Mouse (Mus musculus) embryonic facial prominence, embryonic 15.5 days (tissue): Measurements from ENCODE around the gene Dynll2. TPM values are rescaled to one million over a fixed set of nuclear protein-coding genes. Genes with fewer than 3 reads are reported as not detected.
A peak's percentile ranks its signal among the peaks of the same experiment; 100 is the strongest.

Experiments used
- ATAC-seq: fragments of 200-750 bp; cut with Nextera tagmentation; 2 replicates; pipeline ENCODE4 v1.8.0; 2017; ENCODE audit warnings: low read depth, moderate TSS enrichment; ENCODE audit not compliant: insufficient number of reproducible peaks, low FRiP score, low TSS enrichment
- H3K27ac ChIP-seq: fragments of 300-500 bp; sonication (generic); replicated peaks from 2 replicates; pipeline ENCODE4 v1.5.1; 2015; ENCODE audit warnings: mild to moderate bottlenecking, inconsistent platforms
- H3K27me3 ChIP-seq: fragments of 300-500 bp; sonication (generic); 2 replicates; pipeline ENCODE4 v1.6.1; 2015; ENCODE audit warnings: inconsistent platforms
- H3K36me3 ChIP-seq: fragments of 300-500 bp; sonication (generic); 2 replicates; pipeline ENCODE4 v1.6.1; 2015; ENCODE audit warnings: mild to moderate bottlenecking, inconsistent platforms
- H3K4me1 ChIP-seq: fragments of 300-500 bp; sonication (generic); 2 replicates; pipeline ENCODE4 v1.6.1; 2015; ENCODE audit warnings: inconsistent platforms
- H3K4me2 ChIP-seq: fragments of 300-500 bp; sonication (generic); replicated peaks from 2 replicates; pipeline ENCODE4 v1.6.1; 2015; ENCODE audit warnings: mild to moderate bottlenecking, inconsistent platforms
- H3K4me3 ChIP-seq: fragments of 300-500 bp; sonication (generic); replicated peaks from 2 replicates; pipeline ENCODE4 v1.5.1; 2015; ENCODE audit warnings: mild to moderate bottlenecking, inconsistent platforms
- H3K9ac ChIP-seq: fragments of 300-500 bp; sonication (generic); 2 replicates; pipeline ENCODE4 v1.6.1; 2015; ENCODE audit warnings: inconsistent platforms
- H3K9me3 ChIP-seq: fragments of 300-500 bp; sonication (generic); replicated peaks from 2 replicates; pipeline ENCODE4 v1.6.1; 2016; ENCODE audit warnings: inconsistent platforms
- WGBS: fragments of 180-500 bp; shearing (Covaris S2); methylation state at CpG from one replicate; pipeline ENCODE4 v1.1.7; 2015; 5-methylcytosine and 5-hydroxymethylcytosine counted together
- polyA plus RNA-seq: library from polyadenylated mRNA; unstranded; fragments of >200 nt; fragmentation: Nextera tagmentation; extraction: Ambion mirVana; gene quantifications from 2 replicates; pipeline ENCODE4 v1.2.1, GENCODE M21; 2015

The Dynll2 gene
- polyA plus RNA-seq, 1 experiment from 2014 or later = 22.4 TPM

DNA sequence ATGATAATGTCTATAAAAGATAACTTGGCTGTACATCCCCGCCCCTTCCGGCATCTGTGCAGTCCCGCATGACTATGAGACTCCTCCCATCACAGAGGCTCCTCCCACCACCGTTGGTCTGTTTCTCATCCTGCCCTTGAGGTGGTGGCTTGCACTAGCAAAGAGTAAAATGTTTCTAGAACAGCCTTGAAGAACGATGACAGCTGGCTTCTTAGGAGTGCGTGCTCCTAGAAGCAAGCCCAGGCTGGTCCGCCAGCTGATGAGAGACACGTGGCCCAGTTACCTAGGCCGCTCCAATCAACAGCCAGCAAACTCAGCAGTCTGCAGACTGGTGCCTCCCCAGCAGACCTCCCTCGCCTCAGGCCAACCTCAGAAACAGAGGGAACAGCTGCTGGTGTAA lies 21.1 kb downstream of the Dynll2 start:
- Histone ChIP-seq H3K4me3 (no peak overlapping the region), H3K27ac (no peak overlapping the region), H3K4me2 (0 out of 2 replicates have a peak overlapping the region, but pooled peaks have one; percentile 15), H3K27me3 (no peaks in the 10 kb centered on the region), H3K9ac (no peak overlapping the region), H3K36me3 (no peaks in the 10 kb centered on the region), H3K4me1 (0 out of 2 replicates have a peak, but pooled peaks cover 6% of the 10 kb centered on the region), H3K9me3 (no peaks in the 10 kb centered on the region)
- peak; percentile 83 for ATAC-seq
- 22% methylated on average over 10 of the region's 10 CpGs for WGBS

DNA sequence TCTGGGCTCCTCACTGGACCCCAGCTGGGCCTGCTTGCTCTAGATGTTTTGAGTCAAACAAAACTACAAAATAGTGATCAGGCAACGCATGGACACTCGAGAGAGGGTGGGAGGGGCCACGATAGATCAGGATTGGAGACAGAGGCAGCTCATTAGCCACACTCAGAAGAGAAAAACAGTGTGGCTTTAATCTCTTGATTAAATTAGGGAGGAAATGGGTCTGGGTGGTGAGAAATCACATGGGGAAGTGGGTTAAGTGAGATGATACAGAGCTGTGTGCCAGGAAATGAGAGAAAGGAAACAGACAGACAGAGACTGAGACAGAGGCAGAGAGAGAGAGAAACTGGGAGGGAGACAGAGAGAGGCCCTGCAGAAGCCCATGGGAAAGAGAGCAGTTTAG lies 22.0 kb downstream of the Dynll2 start:
- Histone ChIP-seq H3K4me2 (no peak overlapping the region), H3K9ac (no peak overlapping the region), H3K4me1 (0 out of 2 replicates have a peak, but pooled peaks cover 6% of the 10 kb centered on the region), H3K27ac (no peak overlapping the region), H3K27me3 (no peaks in the 10 kb centered on the region), H3K9me3 (no peaks in the 10 kb centered on the region), H3K36me3 (no peaks in the 10 kb centered on the region), H3K4me3 (no peak overlapping the region)
- 31% methylated on average over 3 of the region's 3 CpGs for WGBS
- ATAC-seq = no peak

DNA sequence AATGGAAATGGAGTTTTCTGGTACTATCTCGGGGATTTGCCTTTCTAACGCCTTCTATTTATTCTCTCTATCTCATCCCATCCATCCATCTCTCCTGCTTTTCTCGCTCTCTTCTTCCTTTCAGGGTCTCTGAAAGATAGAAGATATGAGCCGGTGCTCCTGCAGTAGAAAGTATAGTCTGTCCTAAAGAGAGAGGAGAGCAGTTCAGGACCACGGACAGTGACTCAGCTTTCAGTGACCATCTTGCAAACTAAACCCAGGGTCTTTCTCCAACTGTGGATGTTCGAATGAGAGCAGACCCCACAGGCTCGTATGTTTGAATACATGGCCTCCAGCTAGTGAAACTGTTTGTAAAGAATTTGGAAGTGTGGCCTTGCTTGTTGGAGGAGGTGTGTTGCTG lies 30.3 kb downstream of the Dynll2 start:
- WGBS = 36% methylated on average over 7 of the region's 7 CpGs
- H3K4me2 ChIP-seq = no peak overlapping the region
- no peak for ATAC-seq
- no peaks in the 10 kb centered on the region for H3K36me3 ChIP-seq
- H3K4me3 ChIP-seq = no peak overlapping the region
- no peaks in the 10 kb centered on the region for H3K27me3 ChIP-seq
- no peak overlapping the region for H3K9ac ChIP-seq
- no peaks in the 10 kb centered on the region for H3K9me3 ChIP-seq
- no peaks in the 10 kb centered on the region for H3K4me1 ChIP-seq
- H3K27ac ChIP-seq = no peak overlapping the region

DNA sequence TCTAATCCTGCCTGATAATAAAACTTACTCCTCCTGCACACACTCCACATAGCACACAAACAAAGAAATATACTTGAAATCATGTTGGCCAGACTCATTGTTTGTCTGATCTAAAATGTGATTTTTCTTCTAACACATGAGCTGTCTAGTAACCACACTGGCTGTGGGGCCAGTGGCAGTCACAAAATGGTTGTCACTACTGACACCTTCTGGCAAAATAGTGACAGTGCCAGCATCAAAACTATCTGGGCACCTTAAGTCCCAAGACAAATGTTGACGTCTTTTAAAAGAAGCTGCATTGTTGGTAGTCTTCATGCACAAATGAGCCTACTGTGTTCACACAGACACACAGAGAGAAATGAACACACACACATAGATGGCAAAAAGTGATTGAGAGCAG lies 32.2 kb downstream of the Dynll2 start:
- no peak overlapping the region for H3K4me2 ChIP-seq
- 5% methylated on average over 1 of the region's 1 CpGs for WGBS
- ATAC-seq = no peak

DNA sequence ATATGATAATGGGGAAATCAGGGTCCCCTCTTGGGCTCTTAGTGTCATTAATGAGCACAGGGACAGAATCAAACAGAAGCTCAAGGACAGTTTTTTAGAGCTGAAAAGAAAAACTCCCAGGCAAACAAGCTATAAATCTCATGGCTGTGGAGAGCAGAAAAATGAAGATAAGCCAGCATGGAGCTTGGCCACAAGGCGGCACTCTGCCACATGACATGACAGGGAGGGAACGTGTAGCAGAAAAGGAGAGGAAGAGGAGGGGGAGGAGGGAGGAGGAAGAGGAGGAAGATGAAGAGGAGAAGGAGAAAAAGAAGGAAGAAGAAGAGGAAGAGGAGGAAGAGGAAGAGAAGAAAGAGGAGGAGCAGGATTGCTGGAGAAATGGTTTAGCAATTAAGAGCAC lies 37.3 kb downstream of the Dynll2 start:
- no peak overlapping the region for H3K9ac ChIP-seq
- no peak overlapping the region for H3K4me2 ChIP-seq
- no peaks in the 10 kb centered on the region for H3K9me3 ChIP-seq
- no peak overlapping the region for H3K27ac ChIP-seq
- ATAC-seq = no peak
- no peaks in the 10 kb centered on the region for H3K4me1 ChIP-seq
- H3K4me3 ChIP-seq = no peak overlapping the region
- H3K36me3 ChIP-seq = no peaks in the 10 kb centered on the region
- 4% methylated on average over 2 of the region's 2 CpGs for WGBS
- no peaks in the 10 kb centered on the region for H3K27me3 ChIP-seq

More for the DNA sequence above, 32.2 kb downstream of the Dynll2 start:
- Histone ChIP-seq H3K9me3 (no peaks in the 10 kb centered on the region), H3K27me3 (no peaks in the 10 kb centered on the region), H3K27ac (no peak overlapping the region), H3K36me3 (no peaks in the 10 kb centered on the region), H3K9ac (no peak overlapping the region), H3K4me3 (no peak overlapping the region), H3K4me1 (no peaks in the 10 kb centered on the region)

DNA sequence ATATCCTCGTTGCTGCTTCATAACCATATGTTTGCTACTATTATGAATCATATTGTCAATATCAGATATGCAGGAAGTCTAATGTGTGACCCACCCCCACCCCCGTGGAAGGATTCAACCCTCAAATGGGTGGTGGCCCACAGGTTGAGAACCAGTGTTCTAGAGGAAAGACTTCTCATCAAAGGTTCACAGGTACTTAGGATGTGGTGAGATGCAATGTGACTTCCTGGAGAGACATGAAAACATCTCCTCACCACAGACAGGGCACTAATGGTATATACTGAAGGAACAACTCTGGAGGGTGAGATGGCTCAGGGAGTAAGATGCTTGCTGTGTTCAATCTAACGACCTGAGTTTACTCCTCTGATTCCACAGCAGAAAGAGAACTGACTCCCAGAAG lies 51.9 kb downstream of the Dynll2 start:
- H3K9ac ChIP-seq = no peak overlapping the region
- WGBS = 76% methylated on average over 3 of the region's 3 CpGs
- H3K27me3 ChIP-seq = no peaks in the 10 kb centered on the region
- H3K9me3 ChIP-seq = no peaks in the 10 kb centered on the region
- H3K4me2 ChIP-seq = no peak overlapping the region
- H3K27ac ChIP-seq = no peak overlapping the region
- H3K4me3 ChIP-seq = no peak overlapping the region
- no peaks in the 10 kb centered on the region for H3K4me1 ChIP-seq
- H3K36me3 ChIP-seq = no peaks in the 10 kb centered on the region
- ATAC-seq = no peak

DNA sequence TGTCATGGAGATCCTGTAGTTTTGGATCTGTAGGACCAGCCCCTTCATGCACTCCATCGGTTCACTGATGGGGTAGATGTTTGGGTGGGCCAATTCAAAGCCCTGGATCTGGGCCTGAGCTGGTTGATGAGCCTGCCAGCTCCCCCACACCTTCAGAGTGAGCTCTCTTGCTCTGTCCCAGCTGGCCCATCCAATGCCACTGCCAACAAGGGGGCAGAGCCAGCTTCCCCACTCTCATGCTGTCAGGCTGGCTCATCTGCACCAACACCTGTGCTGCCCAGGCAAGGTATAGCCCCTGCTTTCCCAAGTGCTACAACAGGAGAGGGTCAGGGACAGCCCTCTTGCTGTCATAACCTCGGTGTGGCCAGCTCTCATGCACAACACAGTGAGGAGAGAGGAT lies 53.6 kb downstream of the Dynll2 start:
- Histone ChIP-seq H3K36me3 (no peaks in the 10 kb centered on the region), H3K4me2 (no peak overlapping the region), H3K4me3 (no peak overlapping the region), H3K4me1 (no peaks in the 10 kb centered on the region), H3K9ac (no peak overlapping the region), H3K27me3 (no peaks in the 10 kb centered on the region), H3K9me3 (no peaks in the 10 kb centered on the region), H3K27ac (no peak overlapping the region)
- 74% methylated on average over 2 of the region's 2 CpGs for WGBS
- ATAC-seq = no peak

DNA sequence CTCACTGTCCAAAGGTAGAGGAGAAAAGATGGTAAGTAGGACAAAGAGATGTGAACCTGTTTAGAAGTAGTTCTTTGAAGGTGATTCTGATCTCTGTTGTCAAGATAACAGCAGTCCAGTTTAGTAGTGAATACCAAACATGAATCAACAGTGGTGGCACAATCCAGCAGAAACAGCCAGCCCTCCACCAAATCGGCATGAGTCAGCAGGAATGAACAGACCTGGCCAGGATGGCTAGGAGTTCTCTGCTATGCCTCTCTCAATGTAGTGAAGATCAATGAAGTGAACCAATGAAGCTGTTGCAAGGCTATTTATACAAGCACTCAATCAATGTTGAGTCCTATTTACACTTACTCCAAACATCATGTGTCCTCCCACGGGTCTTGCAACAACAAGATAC lies 57.0 kb downstream of the Dynll2 start:
- Histone ChIP-seq H3K4me1 (no peaks in the 10 kb centered on the region), H3K4me2 (no peak overlapping the region), H3K27ac (no peak overlapping the region), H3K36me3 (no peaks in the 10 kb centered on the region), H3K9ac (no peak overlapping the region), H3K9me3 (no peaks in the 10 kb centered on the region), H3K4me3 (no peak overlapping the region), H3K27me3 (no peaks in the 10 kb centered on the region)
- no peak for ATAC-seq
- 90% methylated on average over 2 of the region's 2 CpGs for WGBS

Other genes with a start within 250 kb of the Dynll2 start
- 158 and 165 TPM in 2 replicates for gene Supt4a, start 250.0 kb downstream of the Dynll2 start, polyA plus RNA-seq
- 4.0 and 5.9 TPM in 2 replicates for gene Tspoap1, start 227.0 kb downstream of the Dynll2 start, polyA plus RNA-seq
- 0.85 and 1.1 TPM in 2 replicates for gene Mpo, start 194.0 kb downstream of the Dynll2 start, polyA plus RNA-seq
- 0.21 and 0.29 TPM in 2 replicates for gene Lpo, start 159.2 kb downstream of the Dynll2 start, polyA plus RNA-seq
- gene Mks1, start 134.3 kb downstream of the Dynll2 start, polyA plus RNA-seq = 17.1 and 18.8 TPM in 2 replicates
- gene Epx, start 112.0 kb downstream of the Dynll2 start, polyA plus RNA-seq = 0.07 TPM in 1 of 2 replicates, not detected in the other
- gene Olfr462, start 95.3 kb downstream of the Dynll2 start, polyA plus RNA-seq = not detected in 2 replicates
- not detected in 2 replicates for gene Olfr463, start 90.1 kb downstream of the Dynll2 start, polyA plus RNA-seq
- 0.11 and 0.24 TPM in 2 replicates for gene Olfr464, start 66.6 kb downstream of the Dynll2 start, polyA plus RNA-seq
- 269 and 279 TPM in 2 replicates for gene Srsf1, start 59.8 kb upstream of the Dynll2 start, polyA plus RNA-seq
- gene Vezf1, start 80.7 kb upstream of the Dynll2 start, polyA plus RNA-seq = 37.5 and 39.6 TPM in 2 replicates
- 35.4 and 38.7 TPM in 2 replicates for gene Cuedc1, start 110.5 kb upstream of the Dynll2 start, polyA plus RNA-seq
- 58.4 and 61.6 TPM in 2 replicates for gene Mrps23, start 216.9 kb upstream of the Dynll2 start, polyA plus RNA-seq